ENCODE assay signal across 8 mouse cellular contexts in the genomic region with DNA sequence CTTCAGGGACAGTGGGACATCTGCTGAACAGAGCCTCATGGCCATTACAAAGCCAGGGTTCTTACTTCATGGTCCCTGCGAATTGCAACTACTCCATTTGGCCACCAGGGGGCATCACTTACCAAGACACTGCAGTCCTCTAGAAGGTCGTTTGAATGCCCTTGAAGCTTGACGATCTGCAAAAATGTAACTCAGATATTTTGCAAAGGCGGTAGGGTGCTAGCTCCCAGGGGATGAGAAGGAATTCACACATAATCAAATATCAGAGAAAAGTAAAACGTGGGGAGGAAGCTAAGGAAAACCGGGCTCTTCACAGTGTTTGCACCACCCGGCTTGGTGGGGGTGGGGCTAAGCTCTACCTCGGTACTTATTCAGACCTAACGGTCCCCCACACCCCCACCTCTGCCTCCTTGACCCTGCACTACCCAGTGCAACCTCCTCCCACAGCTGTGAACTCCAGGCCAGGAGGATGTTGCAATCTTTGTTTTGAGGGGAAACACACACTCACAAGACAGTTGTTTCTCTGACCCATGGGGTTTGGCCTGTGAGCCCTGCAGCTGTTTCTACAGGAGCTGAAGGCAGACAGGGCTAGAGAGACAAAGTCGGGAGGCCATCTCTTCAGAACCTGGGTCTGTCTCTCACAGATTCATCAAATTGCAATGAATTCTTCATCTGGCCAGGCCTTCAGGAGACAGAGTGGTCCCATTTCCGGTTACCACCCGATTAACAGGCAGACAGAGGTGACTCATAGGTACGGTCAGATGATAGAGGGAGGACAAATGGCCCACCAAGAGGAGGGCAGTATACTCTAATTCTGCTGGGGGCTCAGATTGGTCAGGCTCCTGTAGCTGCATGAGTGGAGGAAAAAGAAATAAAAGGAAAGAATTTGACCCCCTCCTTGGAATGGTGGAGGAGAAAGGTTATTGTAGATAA.
DNase-seq lines count a peak whose midpoint lies in the region; ATAC-seq and TF ChIP-seq lines count a peak whose summit lies in the region.

No protein-coding gene starts in this region.

- H3K4me2 ChIP-seq in embryonic facial prominence, embryonic 13.5 days: peak overlapping the region; percentile 60
- H3K4me2 ChIP-seq in heart, embryonic 11.5 days: peak overlapping the region; percentile 55
- peak overlapping the region; percentile 59 for H3K4me2 ChIP-seq in kidney, embryonic 15.5 days
- H3K4me2 ChIP-seq in liver, embryonic 11.5 days: peak overlapping the region; percentile 61
- peak overlapping the region; percentile 2 for H3K4me2 ChIP-seq in myocyte (ENCODE audit: low read depth)

- ATAC-seq in embryonic facial prominence, embryonic 13.5 days (ENCODE audit: insufficient number of reproducible peaks, insufficient read depth, low FRiP score, low TSS enrichment, low read depth): peak; percentile 65
- 0 out of 2 replicates have a peak, but pooled peaks have one; percentile 33 for ATAC-seq in heart, embryonic 11.5 days (replicated peaks; ENCODE audit: insufficient number of reproducible peaks, low FRiP score, low TSS enrichment)
- ATAC-seq in kidney, embryonic 15.5 days (replicated peaks; ENCODE audit: low FRiP score): peak; percentile 70
- peak; percentile 60 for ATAC-seq in liver, embryonic 11.5 days (replicated peaks; ENCODE audit: low FRiP score)

- peak; percentile 81 for DNase-seq in 416B (ENCODE audit: low read depth)
- DNase-seq in adrenal gland, postnatal 4 days (ENCODE audit: low spot score in 2 of 2): peak; percentile 15 to 54
- DNase-seq in liver, embryonic 11.5 days (ENCODE audit: low spot score): peak; percentile 60
- peak; percentile 60 to 80 for DNase-seq in spleen, postnatal 4 days (ENCODE audit: low spot score in 2 of 2)

- no peaks in the 10 kb centered on the region for H3K9me3 ChIP-seq in embryonic facial prominence, embryonic 13.5 days
- no peaks in the 10 kb centered on the region for H3K9me3 ChIP-seq in heart, embryonic 11.5 days (replicated peaks; ENCODE audit: control insufficient read depth, low read length)
- no peaks in the 10 kb centered on the region for H3K9me3 ChIP-seq in kidney, embryonic 15.5 days (replicated peaks)
- H3K9me3 ChIP-seq in liver, embryonic 11.5 days (ENCODE audit: control insufficient read depth, low read length): no peaks in the 10 kb centered on the region

- peak overlapping the region; percentile 31 for H3K4me3 ChIP-seq in embryonic facial prominence, embryonic 13.5 days
- H3K4me3 ChIP-seq in heart, embryonic 11.5 days (ENCODE audit: low read depth, low read length): peak overlapping the region; percentile 23; the same call in 1 of the 2 replicates
- H3K4me3 ChIP-seq in kidney, embryonic 15.5 days (replicated peaks): peak overlapping the region; percentile 39
- H3K4me3 ChIP-seq in liver, embryonic 11.5 days (ENCODE audit: low read depth, low read length): peak overlapping the region; percentile 31
- no peak overlapping the region for H3K4me3 ChIP-seq in myocyte

- H3K36me3 ChIP-seq in embryonic facial prominence, embryonic 13.5 days: no peaks in the 10 kb centered on the region
- H3K36me3 ChIP-seq in heart, embryonic 11.5 days (ENCODE audit: control insufficient read depth, insufficient read depth, low read length): no peaks in the 10 kb centered on the region
- H3K36me3 ChIP-seq in kidney, embryonic 15.5 days: no peaks in the 10 kb centered on the region
- H3K36me3 ChIP-seq in liver, embryonic 11.5 days (ENCODE audit: control insufficient read depth, insufficient read depth, low read length): no peaks in the 10 kb centered on the region
- no peaks in the 10 kb centered on the region for H3K36me3 ChIP-seq in myocyte (ENCODE audit: control insufficient read depth, insufficient read depth)

- H3ac ChIP-seq in myocyte (ENCODE audit: control insufficient read depth, insufficient read length): no peak overlapping the region

- H3K4me1 ChIP-seq in embryonic facial prominence, embryonic 13.5 days: peaks cover 6% of the 10 kb centered on the region
- H3K4me1 ChIP-seq in heart, embryonic 11.5 days (ENCODE audit: control insufficient read depth, insufficient read depth, low read length): peaks cover 31% of the 10 kb centered on the region
- peaks cover 17% of the 10 kb centered on the region for H3K4me1 ChIP-seq in kidney, embryonic 15.5 days
- peaks cover 4% of the 10 kb centered on the region; the same call in 1 of the 2 replicates for H3K4me1 ChIP-seq in liver, embryonic 11.5 days (replicated peaks; ENCODE audit: control insufficient read depth, insufficient read depth, low read length)

- H3K27me3 ChIP-seq in embryonic facial prominence, embryonic 13.5 days: no peaks in the 10 kb centered on the region
- peaks cover 4% of the 10 kb centered on the region; the same call in 1 of the 2 replicates for H3K27me3 ChIP-seq in heart, embryonic 11.5 days (ENCODE audit: control insufficient read depth, insufficient read depth, low read length)
- no peaks in the 10 kb centered on the region for H3K27me3 ChIP-seq in kidney, embryonic 15.5 days
- no peaks in the 10 kb centered on the region for H3K27me3 ChIP-seq in liver, embryonic 11.5 days (replicated peaks; ENCODE audit: control insufficient read depth, insufficient read depth, low read length)
- H3K27me3 ChIP-seq in myocyte (ENCODE audit: control insufficient read depth, insufficient read depth, insufficient read length): no peaks in the 10 kb centered on the region

- 15% methylated on average over 13 of the region's 13 CpGs for WGBS in embryonic facial prominence, embryonic 13.5 days
- WGBS in heart, embryonic 11.5 days (ENCODE audit: insufficient replicate concordance): 5% methylated on average over 13 of the region's 13 CpGs
- WGBS in kidney, embryonic 15.5 days: 5% methylated on average over 13 of the region's 13 CpGs
- WGBS in liver, embryonic 11.5 days: 9% methylated on average over 13 of the region's 13 CpGs

- H3K9ac ChIP-seq in embryonic facial prominence, embryonic 13.5 days: peak overlapping the region; percentile 46; the same call in 1 of the 2 replicates
- H3K9ac ChIP-seq in heart, embryonic 11.5 days (ENCODE audit: low read depth, low read length): peak overlapping the region; percentile 61
- peak overlapping the region; percentile 24; the same call in 1 of the 2 replicates for H3K9ac ChIP-seq in kidney, embryonic 15.5 days
- H3K9ac ChIP-seq in liver, embryonic 11.5 days (ENCODE audit: low read depth, low read length): peak overlapping the region; percentile 38

- TF ChIP-seq POLR2A in myocyte (IDR thresholded peaks at IDR 0.05; ENCODE audit: insufficient read length, low read depth): no peak

- H3K79me2 ChIP-seq in myocyte (ENCODE audit: control insufficient read depth, insufficient read depth): no peaks in the 10 kb centered on the region

- no peak overlapping the region for H3K27ac ChIP-seq in embryonic facial prominence, embryonic 13.5 days
- H3K27ac ChIP-seq in heart, embryonic 11.5 days (ENCODE audit: low read depth, low read length): peak overlapping the region; percentile 35
- no peak overlapping the region for H3K27ac ChIP-seq in kidney, embryonic 15.5 days
- H3K27ac ChIP-seq in liver, embryonic 11.5 days (ENCODE audit: low read depth, low read length): no peak overlapping the region

TF ChIP-seq in myocyte, 11 proteins besides CTCF, POLR2A, EP300 and RAD21:
- TF ChIP-seq CEBPB (IDR thresholded peaks at IDR 0.05; ENCODE audit: insufficient read depth, poor library complexity, severe bottlenecking) (peak; percentile 25; the same call in 1 of the 2 replicates), TCF3 (IDR thresholded peaks at IDR 0.05; ENCODE audit: insufficient read length, low read depth) (no peak)

Comparison
In these comparisons a context has a peak if more than half of its experiments do, and no peak if none do; other contexts are left out.
1. H3K4me2 ChIP-seq: peak in every context shown above with its lines; median percentile 61 in liver, embryonic 11.5 days; 60 in embryonic facial prominence, embryonic 13.5 days; 59 in kidney, embryonic 15.5 days; 55 in heart, embryonic 11.5 days; 2 in myocyte.